Mouse (Mus musculus) thymus, postnatal 4 days (tissue): ENCODE data around the gene Pld4.
A peak's percentile ranks its signal among the peaks of the same experiment; 100 is the strongest.

Experiments used
- DNase-seq: peaks from one replicate; pipeline ENCODE4 v3.0.0; 2021

The Pld4 gene

GRCm38 (mm10) chr12:112767036-112767890 is 6.8 kb downstream of the Pld4 start:
- no peak for DNase-seq

GRCm38 (mm10) chr12:112768166-112768565 is 7.7 kb downstream of the Pld4 start:
- peak; percentile 5 for DNase-seq

GRCm38 (mm10) chr12:112769031-112769430 is 8.6 kb downstream of the Pld4 start:
- peak; percentile 8 for DNase-seq

- DNase-seq, result no peak
These were observed 9.3 kb downstream of the Pld4 start for GRCm38 (mm10) chr12:112769751-112770150.

- peak; percentile 4 for DNase-seq
These were observed 9.9 kb downstream of the Pld4 start for GRCm38 (mm10) chr12:112770396-112770795.

GRCm38 (mm10) chr12:112772306-112772705 is 11.9 kb downstream of the Pld4 start:
- no peak for DNase-seq

GRCm38 (mm10) chr12:112773366-112773765 is 12.9 kb downstream of the Pld4 start:
- peak; percentile 8 for DNase-seq

GRCm38 (mm10) chr12:112774026-112774425 is 13.6 kb downstream of the Pld4 start:
- peak; percentile 3 for DNase-seq

GRCm38 (mm10) chr12:112774481-112774880 is 14.0 kb downstream of the Pld4 start:
- no peak for DNase-seq

- no peak for DNase-seq
These were observed 30.6 kb downstream of the Pld4 start for GRCm38 (mm10) chr12:112791026-112791425.

- no peak for DNase-seq
These were observed 33.3 kb downstream of the Pld4 start for GRCm38 (mm10) chr12:112793601-112794355.

- no peak for DNase-seq
These were observed 33.9 kb downstream of the Pld4 start for GRCm38 (mm10) chr12:112794356-112794816.

GRCm38 (mm10) chr12:112794998-112795397 is 34.5 kb downstream of the Pld4 start:
- no peak for DNase-seq

- no peak for DNase-seq
These were observed 35.1 kb downstream of the Pld4 start for GRCm38 (mm10) chr12:112795466-112796104.

- no peak for DNase-seq
These were observed 36.4 kb downstream of the Pld4 start for GRCm38 (mm10) chr12:112796551-112797510.

GRCm38 (mm10) chr12:112797672-112798331 is 37.3 kb downstream of the Pld4 start:
- no peak for DNase-seq

- DNase-seq, result no peak
These were observed 37.9 kb downstream of the Pld4 start for GRCm38 (mm10) chr12:112798332-112798681.

- no peak for DNase-seq
These were observed 38.3 kb downstream of the Pld4 start for GRCm38 (mm10) chr12:112798716-112799115.

- no peak for DNase-seq
These were observed 38.9 kb downstream of the Pld4 start for GRCm38 (mm10) chr12:112799237-112799970.

GRCm38 (mm10) chr12:112800476-112800875 is 40.0 kb downstream of the Pld4 start:
- peak; percentile 92 for DNase-seq
